Mouse (Mus musculus) right cerebral cortex, postnatal 36 days (tissue): ENCODE measurements at regions not wholly inside any gene's neighbourhood (a gene's known extent, or its start where the extent isn't known, plus 50 kb on each side); places are given as distances from the start of the nearest gene placed in this dataset.

Experiments
- DNase-seq, 2 experiments: peaks; one replicate each; pipeline ENCODE4 v3.0.0; 2022; ENCODE audit warnings: low spot score in 2 of 2, mixed read lengths in 1 of 2

- DNase-seq: no peak
Observed at GRCm38 (mm10) chr6:110120406-110120805, 525.0 kb upstream of the Grm7 start.

GRCm38 (mm10) chr6:110132271-110132670 is 513.1 kb upstream of the Grm7 start:
- no peak for DNase-seq

DNA sequence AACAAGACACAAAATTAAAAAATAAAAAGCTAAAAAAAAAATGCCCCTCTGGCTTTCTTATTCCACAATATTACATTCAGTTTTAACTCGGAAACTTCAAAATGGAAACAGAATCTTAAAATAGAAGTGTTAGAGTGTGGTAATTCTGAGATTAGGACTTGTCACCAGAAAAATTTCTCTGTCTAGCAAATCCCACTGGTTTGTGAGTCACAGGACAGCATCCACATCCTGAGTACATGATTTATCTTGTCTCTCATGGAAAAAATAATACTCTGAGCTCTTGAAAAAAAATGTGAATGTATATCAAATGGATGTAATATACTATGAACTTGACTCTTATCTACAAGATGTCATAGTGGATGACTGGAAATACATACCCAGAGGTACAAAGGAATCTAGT is 511.8 kb upstream of the Grm7 start:
- DNase-seq: no peak

- peak; percentile 37 to 80 for DNase-seq
Observed at GRCm38 (mm10) chr6:110137043-110137650, 508.2 kb upstream of the Grm7 start.

GRCm38 (mm10) chr6:110139396-110139795 is 506.0 kb upstream of the Grm7 start:
- no peak for DNase-seq

- no peak for DNase-seq
Observed at GRCm38 (mm10) chr6:110168539-110168938, 476.8 kb upstream of the Grm7 start.

DNA sequence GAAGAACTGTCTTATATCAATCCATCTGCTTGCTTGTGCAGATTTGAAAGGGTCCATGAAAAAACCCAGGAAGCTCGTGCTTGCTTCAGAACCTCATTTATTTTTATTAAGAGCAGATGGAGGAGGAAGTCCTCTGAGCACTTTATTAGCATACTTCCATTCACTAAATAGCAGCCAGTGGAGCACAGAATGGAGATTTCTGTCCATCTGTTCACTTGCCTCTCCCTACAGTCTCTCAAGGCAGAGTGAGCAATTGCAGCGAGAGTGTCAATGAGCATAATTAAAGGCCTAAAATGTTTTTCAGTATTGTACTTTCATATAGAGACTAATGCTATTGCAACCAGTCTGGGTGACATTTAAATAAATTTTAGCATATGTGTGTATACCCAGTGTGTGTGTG is 439.4 kb upstream of the Grm7 start:
- no peak for DNase-seq

GRCm38 (mm10) chr6:110208822-110209221 is 436.6 kb upstream of the Grm7 start:
- DNase-seq: no peak

DNA sequence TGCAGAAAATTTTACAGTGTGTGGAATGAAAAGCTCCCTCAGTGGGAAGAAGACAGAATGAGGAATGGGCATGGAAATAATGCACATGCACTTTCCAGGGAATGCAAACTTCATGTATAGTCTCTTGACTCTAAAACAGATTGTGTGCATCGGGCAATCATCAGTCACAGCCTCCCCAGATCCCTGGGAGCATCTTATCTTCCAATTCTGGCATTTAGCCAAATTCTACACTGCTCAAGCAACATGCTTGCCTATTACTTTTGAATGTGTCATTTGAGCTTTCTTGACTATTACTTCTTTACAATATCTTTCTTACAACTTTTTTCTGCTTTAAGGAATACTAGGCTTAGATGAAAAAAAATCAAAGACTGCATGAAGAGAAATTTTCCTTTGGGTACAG is 397.9 kb upstream of the Grm7 start:
- DNase-seq: no peak

DNA sequence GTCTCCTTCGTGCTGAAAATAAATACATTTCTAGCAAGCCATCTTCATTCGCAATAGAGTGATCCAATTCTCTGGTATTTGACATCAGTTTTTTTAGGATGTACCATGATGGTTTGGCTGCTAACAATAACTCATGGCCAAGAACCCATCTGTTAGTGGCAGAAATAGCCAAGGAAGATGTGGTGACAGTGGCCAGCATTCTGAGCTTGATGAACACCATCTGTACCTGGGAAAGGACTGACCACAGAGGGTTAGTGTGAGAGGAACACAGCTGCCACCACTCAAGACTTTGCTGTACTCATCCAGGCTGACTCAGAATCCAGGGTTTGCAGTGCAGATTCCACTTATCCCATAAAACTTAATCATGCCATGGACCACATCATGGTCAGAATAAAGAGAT is 348.8 kb upstream of the Grm7 start:
- peak in 1 of 2 experiments; percentile 4 for DNase-seq
